Mouse (Mus musculus): ENCODE data around the gene Ankrd6.

GRCm38 (mm10) chr4:32836071-32836470 lies 114.6 kb downstream of the Ankrd6 start:
- no peak for TF ChIP-seq CTCF (IDR thresholded peaks at IDR 0.05; ENCODE audit: extremely low read depth, insufficient read depth, insufficient read length, insufficient replicate concordance)
- TF ChIP-seq POLR2A (IDR thresholded peaks at IDR 0.05; ENCODE audit: low read depth, low read length) = no peak
